Mouse (Mus musculus): ENCODE measurements around the gene Plppr3.

DNA sequence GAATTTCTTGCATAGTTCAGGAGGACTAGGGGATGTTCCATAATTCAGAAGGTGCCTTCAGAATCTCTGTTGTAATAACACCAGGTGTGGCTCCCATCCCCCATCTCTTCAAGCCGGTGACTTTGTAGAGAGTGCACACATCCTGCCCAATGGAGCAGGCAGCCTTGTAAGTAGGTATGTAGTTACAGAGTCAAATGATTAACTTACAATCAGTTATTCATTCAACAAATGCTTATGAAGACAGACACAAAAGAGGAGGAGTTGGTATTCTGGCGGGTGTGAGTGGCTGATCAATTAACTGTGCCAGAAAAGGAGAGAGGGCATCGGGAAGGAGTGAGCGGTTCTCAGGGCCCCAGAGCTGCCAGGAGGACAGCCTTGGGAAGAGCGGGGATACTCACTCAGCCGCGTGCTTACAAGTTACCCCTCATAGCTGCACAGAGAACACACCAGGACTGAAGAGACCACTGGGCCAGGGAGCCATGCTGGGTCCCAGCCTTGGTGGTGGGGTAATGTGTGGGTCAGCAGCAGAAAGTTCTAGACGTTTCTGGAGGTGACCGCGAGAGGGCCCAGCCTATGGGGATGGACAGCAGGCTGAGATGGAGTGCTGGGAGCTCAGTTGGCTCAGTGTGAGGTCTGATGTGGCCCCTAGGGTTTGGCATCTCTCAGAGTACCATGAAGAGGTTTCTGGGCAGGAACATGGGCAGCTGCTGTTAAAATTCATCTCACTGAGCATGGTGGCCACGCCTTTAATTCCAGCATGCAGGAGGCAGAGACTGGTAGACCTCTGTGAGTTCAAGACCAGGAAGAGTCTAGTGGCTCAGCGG is 58.6 kb downstream of the Plppr3 start:
- TF ChIP-seq POLR2A (IDR thresholded peaks at IDR 0.05; ENCODE audit: low read depth, low read length) (no peak), CTCF (IDR thresholded peaks at IDR 0.05; ENCODE audit: borderline replicate concordance, insufficient read depth, low read length) (no peak)
